Mouse (Mus musculus) adrenal gland, postnatal 0 days (tissue): ENCODE results near the gene Morc1. TPM values are rescaled to one million over a fixed set of nuclear protein-coding genes. Genes with fewer than 3 reads are reported as not detected.

Experiments used
- polyA plus RNA-seq: library from polyadenylated mRNA; unstranded; fragments of >200 nt; fragmentation: Nextera tagmentation; extraction: Ambion mirVana; gene quantifications from 2 replicates; pipeline ENCODE4 v1.2.1, GENCODE M21; 2015

Gene Morc1
- polyA plus RNA-seq = 0.05 TPM in 1 of 2 replicates, not detected in the other

GRCm38 (mm10) chr16:48431027-48431426 is at the start of gene Morc1:
Gene Morc1 (plus strand): TSS chr16:48431237.

GRCm38 (mm10) chr16:48412246-48412645 is 18.8 kb upstream of the Morc1 start, which contains the start of gene Gm5485:
Gene Gm5485 (minus strand): TSS chr16:48412416.

Other genes with a start within 250 kb of the Morc1 start
- 0.20 TPM in 1 of 2 replicates, not detected in the other for gene Dppa4, start 147.5 kb upstream of the Morc1 start, polyA plus RNA-seq
- gene Dppa2, start 127.3 kb upstream of the Morc1 start, polyA plus RNA-seq = not detected in 2 replicates
- gene Gm5485, start 18.8 kb upstream of the Morc1 start, polyA plus RNA-seq = 0.36 and 0.46 TPM in 2 replicates